Mouse (Mus musculus) adrenal gland, postnatal 4 days (tissue): ENCODE measurements at regions not wholly inside any gene's neighbourhood (a gene's known extent, or its start where the extent isn't known, plus 50 kb on each side); places are given as distances from the start of the nearest gene placed in this dataset.

Source experiments
- DNase-seq, 2 experiments: peaks; one replicate each; pipeline ENCODE4 v3.0.0; 2021 to 2022; ENCODE audit warnings: low spot score in 2 of 2, mixed read lengths in 2 of 2

- DNase-seq, result no peak
Measured at GRCm38 (mm10) chr7:110715545-110715944, 52.5 kb upstream of the Ampd3 start.

DNA sequence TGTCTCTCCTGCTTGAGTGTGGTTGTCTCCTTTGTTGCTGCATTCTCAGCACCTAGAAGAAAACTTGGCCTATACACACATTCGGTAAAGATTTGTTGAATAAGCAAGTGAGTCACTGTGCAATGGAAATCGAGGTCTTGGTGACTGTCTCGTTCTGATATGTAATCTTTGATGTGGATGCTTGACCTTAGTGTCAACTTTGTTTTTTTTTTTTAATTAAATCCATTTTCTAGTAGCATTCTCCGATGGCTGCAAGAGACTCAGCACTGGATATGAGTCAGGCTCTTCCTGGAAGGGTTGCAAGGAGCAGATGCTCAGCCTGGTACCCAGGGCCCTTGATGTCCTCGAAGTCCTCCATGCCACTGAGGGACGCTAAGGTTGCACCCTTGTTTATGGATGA, 50.9 kb upstream of the Ampd3 start:
- no peak for DNase-seq
